Mouse (Mus musculus): ENCODE measurements around the gene Sgsm1. TPM values are rescaled to one million over a fixed set of nuclear protein-coding genes. Genes with fewer than 3 reads are reported as not detected.

Gene Sgsm1
- polyA plus RNA-seq, 1 experiment from 2014 or later = 6.1 TPM

- Histone ChIP-seq H3K27ac (ENCODE audit: low read length) (no peak overlapping the region), H3K4me2 (replicated peaks; ENCODE audit: low read depth, low read length) (no peak overlapping the region), H3K4me3 (ENCODE audit: low read length) (no peak overlapping the region), H3K36me3 (ENCODE audit: insufficient read depth, low read length) (no peaks in the 10 kb centered on the region), H3K4me1 (ENCODE audit: insufficient read depth, low read length) (peaks cover 61% of the 10 kb centered on the region), H3K9ac (replicated peaks; ENCODE audit: low read length) (no peak overlapping the region), H3K27me3 (ENCODE audit: insufficient read depth, low read length) (no peaks in the 10 kb centered on the region), H3K9me3 (ENCODE audit: low read length) (no peaks in the 10 kb centered on the region)
- no peak for ATAC-seq (ENCODE audit: low FRiP score, low TSS enrichment)
- WGBS = 77% methylated on average over 9 of the region's 9 CpGs
Measured at GRCm38 (mm10) chr5:113215610-113216011, 95.0 kb downstream of the Sgsm1 start.

DNA sequence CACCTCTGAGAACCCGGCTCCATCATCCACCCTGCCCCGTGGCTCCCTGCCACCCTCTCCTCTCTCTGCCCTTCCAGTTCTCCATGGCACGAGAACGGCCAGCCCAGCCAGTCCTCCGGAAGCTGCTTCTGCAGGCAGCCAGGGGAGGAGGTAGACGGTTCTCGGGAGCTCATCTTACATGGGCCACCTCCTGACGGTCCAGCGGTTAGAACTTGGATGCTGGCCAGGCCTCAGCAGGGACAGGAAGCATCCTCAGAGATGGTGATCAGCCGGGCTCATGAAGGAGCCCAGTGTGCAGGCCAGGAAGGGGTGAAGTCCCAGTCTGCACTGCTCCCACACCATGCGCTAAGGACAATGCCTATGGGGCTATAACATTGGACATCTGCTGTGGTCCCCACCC is 96.1 kb downstream of the Sgsm1 start:
- Histone ChIP-seq H3K36me3 (ENCODE audit: insufficient read depth, low read length) (no peaks in the 10 kb centered on the region), H3K4me1 (ENCODE audit: insufficient read depth, low read length) (peaks cover 67% of the 10 kb centered on the region), H3K27ac (ENCODE audit: low read length) (peak overlapping the region; percentile 46; the same call in 1 of the 2 replicates), H3K9ac (replicated peaks; ENCODE audit: low read length) (no peak overlapping the region), H3K9me3 (ENCODE audit: low read length) (no peaks in the 10 kb centered on the region), H3K27me3 (ENCODE audit: insufficient read depth, low read length) (no peaks in the 10 kb centered on the region), H3K4me3 (ENCODE audit: low read length) (no peak overlapping the region), H3K4me2 (replicated peaks; ENCODE audit: low read depth, low read length) (no peak overlapping the region)
- ATAC-seq (ENCODE audit: low FRiP score, low TSS enrichment) = no peak; the same call in 1 of the 2 replicates
- 23% methylated on average over 11 of the region's 11 CpGs for WGBS

GRCm38 (mm10) chr5:113214041-113214440 is 96.5 kb downstream of the Sgsm1 start:
- no peak overlapping the region for H3K4me2 ChIP-seq (replicated peaks; ENCODE audit: low read depth, low read length)
- H3K27ac ChIP-seq (ENCODE audit: low read length) = 0 out of 2 replicates have a peak overlapping the region, but pooled peaks have one; percentile 46

DNA sequence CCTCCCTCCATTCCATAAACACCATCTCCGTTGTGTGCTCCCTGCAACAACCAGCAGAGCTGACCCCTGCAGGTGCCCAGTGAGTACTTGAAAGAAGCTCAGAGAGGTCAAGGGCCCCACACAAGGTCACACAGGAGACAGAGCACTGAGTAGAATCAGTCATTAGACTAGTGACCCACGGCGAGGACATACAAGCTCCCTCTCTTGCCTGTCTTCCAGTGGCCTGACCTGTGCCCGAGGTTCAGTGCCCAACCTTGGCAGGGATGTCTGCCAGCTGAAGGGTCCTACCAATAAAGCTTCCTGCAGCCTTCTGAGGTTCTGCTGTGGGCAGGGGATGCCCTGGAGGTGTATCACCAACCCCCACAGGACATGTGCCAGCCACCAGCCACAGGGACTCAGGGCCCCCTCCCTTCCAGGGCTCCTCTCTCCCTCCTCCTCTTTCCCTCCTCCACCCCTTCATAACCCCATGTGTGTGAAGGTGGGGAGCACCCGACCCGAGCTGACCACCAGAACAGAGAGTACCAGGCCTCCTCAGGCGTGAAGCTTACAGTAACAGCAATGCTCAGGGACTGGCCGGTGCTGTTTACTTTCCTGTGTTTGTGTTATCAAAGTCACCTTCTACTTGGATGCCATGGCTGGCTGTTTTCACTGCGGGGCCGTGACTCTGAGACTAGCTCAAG is 98.3 kb downstream of the Sgsm1 start:
- Histone ChIP-seq H3K9ac (replicated peaks; ENCODE audit: low read length) (no peak overlapping the region), H3K9me3 (ENCODE audit: low read length) (no peaks in the 10 kb centered on the region), H3K27ac (ENCODE audit: low read length) (peak overlapping the region; percentile 37), H3K4me2 (replicated peaks; ENCODE audit: low read depth, low read length) (no peak overlapping the region), H3K4me3 (ENCODE audit: low read length) (no peak overlapping the region), H3K27me3 (ENCODE audit: insufficient read depth, low read length) (no peaks in the 10 kb centered on the region), H3K4me1 (ENCODE audit: insufficient read depth, low read length) (peaks cover 66% of the 10 kb centered on the region), H3K36me3 (ENCODE audit: insufficient read depth, low read length) (no peaks in the 10 kb centered on the region)
- 51% methylated on average over 10 of the region's 10 CpGs for WGBS
- ATAC-seq (ENCODE audit: low FRiP score, low TSS enrichment) = no peak

More at GRCm38 (mm10) chr5:113214041-113214440, 96.5 kb downstream of the Sgsm1 start:
- Histone ChIP-seq H3K36me3 (ENCODE audit: insufficient read depth, low read length) (no peaks in the 10 kb centered on the region), H3K9ac (replicated peaks; ENCODE audit: low read length) (no peak overlapping the region), H3K4me1 (ENCODE audit: insufficient read depth, low read length) (peaks cover 67% of the 10 kb centered on the region), H3K4me3 (ENCODE audit: low read length) (no peak overlapping the region), H3K9me3 (ENCODE audit: low read length) (no peaks in the 10 kb centered on the region), H3K27me3 (ENCODE audit: insufficient read depth, low read length) (no peaks in the 10 kb centered on the region)
- no peak for ATAC-seq (ENCODE audit: low FRiP score, low TSS enrichment)
- WGBS = 78% methylated on average over 8 of the region's 8 CpGs

GRCm38 (mm10) chr5:113210314-113210713 is 100.3 kb downstream of the Sgsm1 start:
- no peaks in the 10 kb centered on the region for H3K36me3 ChIP-seq (ENCODE audit: insufficient read depth, low read length)
- H3K9me3 ChIP-seq (ENCODE audit: low read length) = no peaks in the 10 kb centered on the region
- H3K27ac ChIP-seq (ENCODE audit: low read length) = peak overlapping the region; percentile 82
- ATAC-seq (ENCODE audit: low FRiP score, low TSS enrichment) = no peak
- WGBS = 58% methylated on average over 6 of the region's 6 CpGs
- 0 out of 2 replicates have a peak overlapping the region, but pooled peaks have one; percentile 44 for H3K9ac ChIP-seq (replicated peaks; ENCODE audit: low read length)
- H3K4me3 ChIP-seq (ENCODE audit: low read length) = no peak overlapping the region
- no peak overlapping the region for H3K4me2 ChIP-seq (replicated peaks; ENCODE audit: low read depth, low read length)
- H3K27me3 ChIP-seq (ENCODE audit: insufficient read depth, low read length) = no peaks in the 10 kb centered on the region
- peaks cover 59% of the 10 kb centered on the region for H3K4me1 ChIP-seq (ENCODE audit: insufficient read depth, low read length)

DNA sequence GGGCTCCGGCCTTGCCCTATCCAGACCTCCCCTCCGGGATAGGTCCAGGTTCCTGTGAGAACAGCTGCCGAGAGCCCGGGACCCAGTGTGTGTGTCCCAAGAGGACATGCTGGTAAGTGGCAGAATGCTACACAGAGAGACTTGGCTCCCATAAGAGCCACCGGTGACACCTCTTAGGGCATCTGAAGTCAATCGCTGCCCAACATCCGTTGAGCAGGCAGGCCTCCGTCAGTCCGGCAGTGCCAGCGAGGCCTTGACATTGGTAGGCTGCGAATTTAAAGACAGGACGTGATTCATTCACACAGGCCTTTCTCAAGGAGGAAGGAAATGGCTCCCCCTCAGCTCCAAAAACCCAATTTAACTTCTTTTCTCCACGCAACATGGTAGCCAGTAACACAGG is 100.7 kb downstream of the Sgsm1 start:
- 70% methylated on average over 13 of the region's 13 CpGs for WGBS
- H3K4me2 ChIP-seq (replicated peaks; ENCODE audit: low read depth, low read length) = no peak overlapping the region
- no peak for ATAC-seq (ENCODE audit: low FRiP score, low TSS enrichment)
- H3K9ac ChIP-seq (replicated peaks; ENCODE audit: low read length) = no peak overlapping the region; the same call in 1 of the 2 replicates
- peaks cover 59% of the 10 kb centered on the region for H3K4me1 ChIP-seq (ENCODE audit: insufficient read depth, low read length)
- no peaks in the 10 kb centered on the region for H3K27me3 ChIP-seq (ENCODE audit: insufficient read depth, low read length)
- H3K4me3 ChIP-seq (ENCODE audit: low read length) = no peak overlapping the region
- H3K27ac ChIP-seq (ENCODE audit: low read length) = peak overlapping the region; percentile 82
- H3K36me3 ChIP-seq (ENCODE audit: insufficient read depth, low read length) = no peaks in the 10 kb centered on the region
- no peaks in the 10 kb centered on the region for H3K9me3 ChIP-seq (ENCODE audit: low read length)

- WGBS = 39% methylated on average over 11 of the region's 11 CpGs
- peak overlapping the region; percentile 82 for H3K27ac ChIP-seq (ENCODE audit: low read length)
- peak overlapping the region; percentile 36 for H3K9ac ChIP-seq (replicated peaks; ENCODE audit: low read length)
Measured at GRCm38 (mm10) chr5:113209401-113209750, 101.2 kb downstream of the Sgsm1 start.

GRCm38 (mm10) chr5:113208622-113209400 is 101.8 kb downstream of the Sgsm1 start:
- Histone ChIP-seq H3K9me3 (ENCODE audit: low read length) (no peaks in the 10 kb centered on the region), H3K9ac (replicated peaks; ENCODE audit: low read length) (peak overlapping the region; percentile 36), H3K36me3 (ENCODE audit: insufficient read depth, low read length) (0 out of 2 replicates have a peak, but pooled peaks cover 1% of the 10 kb centered on the region), H3K4me2 (replicated peaks; ENCODE audit: low read depth, low read length) (0 out of 2 replicates have a peak overlapping the region, but pooled peaks have one; percentile 11), H3K4me1 (ENCODE audit: insufficient read depth, low read length) (peaks cover 53% of the 10 kb centered on the region), H3K4me3 (ENCODE audit: low read length) (no peak overlapping the region), H3K27ac (ENCODE audit: low read length) (peak overlapping the region; percentile 82), H3K27me3 (ENCODE audit: insufficient read depth, low read length) (no peaks in the 10 kb centered on the region)
- peak; percentile 60 for ATAC-seq (ENCODE audit: low FRiP score, low TSS enrichment)
- WGBS = 45% methylated on average over 11 of the region's 11 CpGs

More at GRCm38 (mm10) chr5:113209401-113209750, 101.2 kb downstream of the Sgsm1 start:
- Histone ChIP-seq H3K4me1 (ENCODE audit: insufficient read depth, low read length) (peaks cover 57% of the 10 kb centered on the region), H3K4me2 (replicated peaks; ENCODE audit: low read depth, low read length) (0 out of 2 replicates have a peak overlapping the region, but pooled peaks have one; percentile 11), H3K36me3 (ENCODE audit: insufficient read depth, low read length) (no peaks in the 10 kb centered on the region), H3K9me3 (ENCODE audit: low read length) (no peaks in the 10 kb centered on the region), H3K27me3 (ENCODE audit: insufficient read depth, low read length) (no peaks in the 10 kb centered on the region), H3K4me3 (ENCODE audit: low read length) (no peak overlapping the region)
- peak; percentile 20; the same call in 1 of the 2 replicates for ATAC-seq (ENCODE audit: low FRiP score, low TSS enrichment)

DNA sequence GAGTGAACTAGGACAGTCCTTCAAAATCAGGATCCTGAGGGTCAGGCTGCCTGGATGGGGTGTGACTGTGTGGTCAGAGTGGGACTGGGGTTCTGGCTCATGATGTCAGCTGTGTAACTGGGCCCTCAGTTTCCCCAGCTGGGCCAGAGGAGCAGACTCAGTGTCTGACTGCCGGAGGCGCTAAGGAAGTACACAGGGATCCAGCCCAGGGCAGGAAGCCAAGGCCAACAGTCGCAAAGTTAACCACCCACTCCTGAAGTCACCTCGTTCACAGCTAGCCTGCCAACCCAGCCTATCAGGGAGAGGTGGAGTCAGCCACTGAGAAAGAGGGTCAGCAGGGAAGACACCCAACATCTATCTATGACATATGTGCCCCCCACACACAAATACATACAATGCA is 102.5 kb downstream of the Sgsm1 start:
- Histone ChIP-seq H3K4me1 (ENCODE audit: insufficient read depth, low read length) (peaks cover 53% of the 10 kb centered on the region), H3K4me3 (ENCODE audit: low read length) (no peak overlapping the region), H3K27ac (ENCODE audit: low read length) (peak overlapping the region; percentile 82), H3K9ac (replicated peaks; ENCODE audit: low read length) (no peak overlapping the region), H3K9me3 (ENCODE audit: low read length) (peaks cover 5% of the 10 kb centered on the region; the same call in 1 of the 2 replicates), H3K27me3 (ENCODE audit: insufficient read depth, low read length) (no peaks in the 10 kb centered on the region), H3K36me3 (ENCODE audit: insufficient read depth, low read length) (peaks cover 3% of the 10 kb centered on the region; the same call in 1 of the 2 replicates), H3K4me2 (replicated peaks; ENCODE audit: low read depth, low read length) (no peak overlapping the region)
- no peak for ATAC-seq (ENCODE audit: low FRiP score, low TSS enrichment)
- 48% methylated on average over 4 of the region's 4 CpGs for WGBS

Measured in kidney, embryonic 16.5 days (tissue).